In the genomic region with DNA sequence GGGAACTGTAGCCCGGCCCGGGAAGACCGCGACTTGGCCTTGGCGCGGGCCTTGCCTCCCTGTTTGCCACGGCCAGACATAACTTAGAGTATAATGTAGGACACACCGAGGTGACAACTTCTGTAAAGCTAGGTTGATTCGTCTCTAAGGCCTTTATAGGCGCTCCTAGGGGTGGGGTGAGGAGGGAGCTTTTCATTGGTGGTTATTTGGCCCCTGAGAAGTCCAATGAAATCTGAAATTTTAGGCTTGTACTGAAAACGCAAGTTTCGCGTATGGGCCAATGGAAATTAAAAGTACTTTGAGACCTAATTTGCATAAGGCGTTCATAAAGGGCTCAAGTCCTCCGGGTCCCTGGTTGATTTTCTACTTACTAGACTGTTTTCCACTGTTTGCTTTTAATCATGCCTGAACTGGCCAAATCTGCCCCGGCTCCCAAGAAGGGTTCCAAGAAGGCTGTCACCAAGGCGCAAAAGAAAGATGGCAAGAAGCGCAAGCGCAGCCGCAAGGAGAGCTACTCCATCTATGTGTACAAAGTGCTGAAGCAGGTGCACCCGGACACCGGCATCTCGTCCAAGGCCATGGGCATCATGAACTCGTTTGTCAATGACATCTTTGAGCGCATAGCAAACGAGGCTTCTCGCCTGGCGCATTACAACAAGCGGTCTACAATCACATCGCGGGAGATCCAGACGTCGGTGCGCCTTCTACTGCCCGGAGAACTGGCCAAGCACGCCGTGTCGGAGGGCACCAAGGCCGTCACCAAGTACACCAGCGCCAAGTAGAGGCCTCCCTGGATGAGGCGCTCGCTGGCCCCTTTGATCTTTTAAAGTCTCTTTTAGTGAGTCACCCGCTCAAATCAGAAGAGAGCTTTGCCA, we compare ENCODE assay signal across 8 mouse cellular contexts. TPM values are rescaled to one million over a fixed set of nuclear protein-coding genes. Genes with fewer than 3 reads are reported as not detected.
DNase-seq lines count a peak whose midpoint lies in the region; ATAC-seq and TF ChIP-seq lines count a peak whose summit lies in the region.

Hist2h2ac (minus strand) TSS at position 116 of the 875 bp plus-strand sequence.
Hist2h2be (plus strand) TSS at position 355 of the 875 bp plus-strand sequence.

- no peak for TF ChIP-seq RAD21 in MEL (IDR thresholded peaks at IDR 0.05; ENCODE audit: low read depth, low read length)

- no peak for TF ChIP-seq CTCF in MEL (IDR thresholded peaks at IDR 0.05 in 2 of 3, conservative IDR thresholded peaks at IDR 0.05 in 1 of 3; ENCODE audit: control insufficient read depth in 1 of 3, insufficient read depth in 1 of 3, low read depth in 2 of 3, low read length in 3 of 3, poor library complexity in 1 of 3, severe bottlenecking in 1 of 3)
- no peak for TF ChIP-seq CTCF in cerebellum, adult 2 months (IDR thresholded peaks at IDR 0.05; ENCODE audit: borderline replicate concordance, insufficient read depth, low read depth, low read length)

- peak within 1 kb of the TSS; percentile 58 to 70 for H3K4me3 ChIP-seq in MEL (ENCODE audit: control insufficient read depth in 1 of 2, insufficient read depth in 1 of 2, low read depth in 2 of 2, low read length in 2 of 2)
- peak within 1 kb of the TSS; percentile 77 for H3K4me3 ChIP-seq in cerebellum, adult 2 months (replicated peaks; ENCODE audit: insufficient read depth, low read depth, low read length)
- H3K4me3 ChIP-seq in forebrain, embryonic 16.5 days (replicated peaks; ENCODE audit: low read length): peak within 1 kb of the TSS; percentile 72
- H3K4me3 ChIP-seq in neural tube, embryonic 14.5 days (ENCODE audit: low read depth, low read length): peak within 1 kb of the TSS; percentile 48

- no peaks in the 10 kb centered on the region for H3K9me3 ChIP-seq in MEL (replicated peaks; ENCODE audit: insufficient read depth, low read length)
- H3K9me3 ChIP-seq in forebrain, embryonic 16.5 days (ENCODE audit: control insufficient read depth, low read length): no peaks in the 10 kb centered on the region
- no peaks in the 10 kb centered on the region for H3K9me3 ChIP-seq in neural tube, embryonic 14.5 days (ENCODE audit: control insufficient read depth, low read length)

- H3K9ac ChIP-seq in MEL (ENCODE audit: control insufficient read depth, low read depth, low read length, poor library complexity, severe bottlenecking): peak within 1 kb of the TSS; percentile 88
- peak within 1 kb of the TSS; percentile 76 for H3K9ac ChIP-seq in forebrain, embryonic 16.5 days (replicated peaks; ENCODE audit: low read depth, low read length)
- peak within 1 kb of the TSS; percentile 54 for H3K9ac ChIP-seq in neural tube, embryonic 14.5 days (replicated peaks; ENCODE audit: low read depth, low read length)

- WGBS in cerebellum, adult 2 months: under 1% methylated on average over 43 of the region's 43 CpGs
- under 1% methylated on average over 43 of the region's 43 CpGs for WGBS in forebrain, embryonic 16.5 days
- under 1% methylated on average over 43 of the region's 43 CpGs for WGBS in neural tube, embryonic 14.5 days

- peaks cover 8 to 33% of the 10 kb centered on the region in 2 experiments for H3K4me1 ChIP-seq in MEL (ENCODE audit: control insufficient read depth in 1 of 2, insufficient read depth in 2 of 2, low read length in 2 of 2)
- peaks cover 12% of the 10 kb centered on the region; the same call in 1 of the 2 replicates for H3K4me1 ChIP-seq in cerebellum, adult 2 months (ENCODE audit: control insufficient read depth, insufficient read depth, low read length)
- peaks cover 23% of the 10 kb centered on the region for H3K4me1 ChIP-seq in forebrain, embryonic 16.5 days (replicated peaks; ENCODE audit: control insufficient read depth, insufficient read depth, low read length)
- H3K4me1 ChIP-seq in neural tube, embryonic 14.5 days (ENCODE audit: control insufficient read depth, insufficient read depth, low read length): peaks cover 13% of the 10 kb centered on the region

- peak; percentile 100 for DNase-seq in MEL (ENCODE audit: low read depth, low spot score)
- DNase-seq in cerebellum, adult 2 months: peak; percentile 88 to 94
- DNase-seq in heart, postnatal 36 days: peak; percentile 83 to 85
- peak; percentile 89 to 94 for DNase-seq in layer of hippocampus, adult 18-20 months (ENCODE audit: low spot score in 2 of 2)
- DNase-seq in lung, adult 18-20 months: peak; percentile 91 to 93
- peak; percentile 73 for DNase-seq in testis, postnatal 10 days (ENCODE audit: low spot score)

- H3K36me3 ChIP-seq in MEL (ENCODE audit: control insufficient read depth in 1 of 2, insufficient read depth in 2 of 2, low read length in 2 of 2): peaks cover 0 to 44% of the 10 kb centered on the region in 2 experiments; a peak in 2 of 4 replicates
- no peaks in the 10 kb centered on the region for H3K36me3 ChIP-seq in forebrain, embryonic 16.5 days (ENCODE audit: control insufficient read depth, insufficient read depth)
- no peaks in the 10 kb centered on the region for H3K36me3 ChIP-seq in neural tube, embryonic 14.5 days (ENCODE audit: control insufficient read depth, insufficient read depth, low read length)

- H3K4me2 ChIP-seq in forebrain, embryonic 16.5 days (ENCODE audit: low read length): peak within 1 kb of the TSS; percentile 86
- H3K4me2 ChIP-seq in neural tube, embryonic 14.5 days (ENCODE audit: low read depth, low read length): peak within 1 kb of the TSS; percentile 83

- peaks cover 18% of the 10 kb centered on the region; the same call in 1 of the 2 replicates for H3K79me2 ChIP-seq in MEL (ENCODE audit: control insufficient read depth, insufficient read depth, low read length, poor library complexity)

- H3K27ac ChIP-seq in MEL (ENCODE audit: control insufficient read depth, low read depth, low read length): peak within 1 kb of the TSS; percentile 99
- H3K27ac ChIP-seq in cerebellum, adult 2 months (ENCODE audit: insufficient read depth, low read length): peak within 1 kb of the TSS; percentile 87
- peak within 1 kb of the TSS; percentile 98 for H3K27ac ChIP-seq in forebrain, embryonic 16.5 days (ENCODE audit: low read length)
- peak within 1 kb of the TSS; percentile 95 for H3K27ac ChIP-seq in neural tube, embryonic 14.5 days (ENCODE audit: low read depth, low read length)

- no peaks in the 10 kb centered on the region for H3K27me3 ChIP-seq in MEL (ENCODE audit: control insufficient read depth in 1 of 2, insufficient read depth in 2 of 2, low read length in 2 of 2)
- no peaks in the 10 kb centered on the region for H3K27me3 ChIP-seq in cerebellum, adult 2 months (ENCODE audit: control insufficient read depth, insufficient read depth, low read length)
- no peaks in the 10 kb centered on the region for H3K27me3 ChIP-seq in forebrain, embryonic 16.5 days (replicated peaks; ENCODE audit: control insufficient read depth, insufficient read depth, low read length)
- H3K27me3 ChIP-seq in neural tube, embryonic 14.5 days (ENCODE audit: control insufficient read depth, insufficient read depth, low read length): no peaks in the 10 kb centered on the region

- ATAC-seq in forebrain, embryonic 16.5 days: peak; percentile 80
- ATAC-seq in neural tube, embryonic 14.5 days (ENCODE audit: low read depth): peak; percentile 77

- TF ChIP-seq POLR2A in MEL (IDR thresholded peaks at IDR 0.05; ENCODE audit: control insufficient read depth in 1 of 2, insufficient read depth in 1 of 2, low read depth in 1 of 2, low read length in 2 of 2, poor library complexity in 1 of 2): peak; percentile 81 to 100
- peak; percentile 92; the same call in 1 of the 2 replicates for TF ChIP-seq POLR2A in cerebellum, adult 2 months (IDR thresholded peaks at IDR 0.05; ENCODE audit: borderline replicate concordance, insufficient read depth, low read length)

- intact Hi-C loops in heart, postnatal 36 days (cut with DNase I): loop anchor here (2.0 kb wide), 2 partner anchors 16 to 42 kb away; partner anchors contain the start of gene Hist2h4

- no peak for TF ChIP-seq EP300 in MEL (IDR thresholded peaks at IDR 0.05; ENCODE audit: low read depth in 1 of 2, low read length in 2 of 2)

TF ChIP-seq in MEL, 35 proteins besides CTCF, POLR2A, EP300 and RAD21 (continues in another document):
- TF ChIP-seq POLR2AphosphoS5 (IDR thresholded peaks at IDR 0.05; ENCODE audit: borderline replicate concordance, low read depth, low read length): peak; percentile 99; the same call in 1 of the 2 replicates
- no peak for TF ChIP-seq E2F4 (IDR thresholded peaks at IDR 0.05; ENCODE audit: borderline replicate concordance, low read depth, low read length)
- TF ChIP-seq GABPA (IDR thresholded peaks at IDR 0.05; ENCODE audit: low read depth, low read length): no peak
- no peak for TF ChIP-seq ZMIZ1 (IDR thresholded peaks at IDR 0.05; ENCODE audit: low read depth, low read length)
- TF ChIP-seq BHLHE40 (IDR thresholded peaks at IDR 0.05; ENCODE audit: borderline replicate concordance, low read depth, low read length): no peak
- no peak for TF ChIP-seq ZNF384 (IDR thresholded peaks at IDR 0.05; ENCODE audit: low read depth, low read length)
- TF ChIP-seq JUND (IDR thresholded peaks at IDR 0.05; ENCODE audit: low read depth, low read length): no peak
- peak; percentile 96 for TF ChIP-seq UBTF (IDR thresholded peaks at IDR 0.05; ENCODE audit: borderline replicate concordance, insufficient read depth, low read depth, low read length)
- peak; percentile 51; the same call in 1 of the 2 replicates for TF ChIP-seq GATA1 (IDR thresholded peaks at IDR 0.05; ENCODE audit: low read depth, low read length)
- TF ChIP-seq MYB (IDR thresholded peaks at IDR 0.05; ENCODE audit: low read depth, low read length): no peak
- no peak for TF ChIP-seq ZKSCAN1 (IDR thresholded peaks at IDR 0.05; ENCODE audit: low read depth, low read length)

RNA-seq across cellular contexts. Expression of gene Hist2h2ac, which starts in this region (rescaled TPM):
- 2,824 and 3,687 TPM in 2 replicates for total RNA-seq in MEL (2012; rRNA removed)
- 1 to 10 TPM in 1 of 2 experiments, not detected in 1; 4.8 TPM for polyA plus RNA-seq in MEL (2012; ENCODE audit: insufficient read depth in 1 of 2, insufficient read length in 2 of 2, low read depth in 1 of 2, low replicate concordance in 2 of 2, missing spikeins in 1 of 2)
- polyA plus RNA-seq in cerebellum, adult 2 months (2012; rRNA removed): 2.2 and 4.8 TPM in 2 replicates
- 2.1 and 3.3 TPM in 2 replicates for polyA plus RNA-seq in forebrain, embryonic 16.5 days (2015; fragmentation: Nextera tagmentation; extraction: Ambion mirVana)
- total RNA-seq in heart, postnatal 36 days (2021): 10 to 100 TPM; 32.1 to 35.4 TPM
- total RNA-seq in layer of hippocampus, adult 18-20 months (2021): 10 to 100 TPM; 24.5 to 27.2 TPM
- polyA plus RNA-seq in neural tube, embryonic 14.5 days (2014; fragmentation: Nextera tagmentation; extraction: Ambion mirVana): 1.3 and 2.1 TPM in 2 replicates

RNA-seq across cellular contexts. Expression of gene Hist2h2be, which starts in this region (rescaled TPM):
- 1.6 and 1.8 TPM in 2 replicates for total RNA-seq in MEL (2012; rRNA removed)
- 1 to 10 TPM in 1 of 2 experiments, not detected in 1; 3.2 TPM for polyA plus RNA-seq in MEL (2012; ENCODE audit: insufficient read depth in 1 of 2, insufficient read length in 2 of 2, low read depth in 1 of 2, low replicate concordance in 2 of 2, missing spikeins in 1 of 2)
- 8.0 and 9.3 TPM in 2 replicates for polyA plus RNA-seq in cerebellum, adult 2 months (2012; rRNA removed)
- 8.6 and 10.8 TPM in 2 replicates for polyA plus RNA-seq in forebrain, embryonic 16.5 days (2015; fragmentation: Nextera tagmentation; extraction: Ambion mirVana)
- 10 to 100 TPM in 1 of 2 experiments, 1 to 10 TPM in 1; 8.3 to 10.5 TPM for total RNA-seq in heart, postnatal 36 days (2021)
- 1 to 10 TPM; 8.3 to 9.0 TPM for total RNA-seq in layer of hippocampus, adult 18-20 months (2021)
- 4.3 and 4.8 TPM in 2 replicates for polyA plus RNA-seq in neural tube, embryonic 14.5 days (2014; fragmentation: Nextera tagmentation; extraction: Ambion mirVana)

Comparison
In these comparisons a context has a peak if more than half of its experiments do, and no peak if none do; other contexts are left out.
1. Peak in every context shown above with its lines: DNase-seq, ATAC-seq, H3K4me3 ChIP-seq and H3K27ac ChIP-seq.
2. RNA of gene Hist2h2ac (total RNA-seq): 2,824 to 3,687 TPM in MEL; 32.1 to 35.4 TPM in heart, postnatal 36 days and 24.5 to 27.2 TPM in layer of hippocampus, adult 18-20 months; every median in the first group is over 10 times any median in the second.